Mouse (Mus musculus): ENCODE measurements at regions not wholly inside any gene's neighbourhood (a gene's known extent, or its start where the extent isn't known, plus 50 kb on each side); places are given as distances from the start of the nearest gene placed in this dataset.
"Not testable (repeated sequence)": the region's sequence is repeated elsewhere in the genome, so short reads cannot be mapped to it uniquely, and the experiment has no call there.

DNA sequence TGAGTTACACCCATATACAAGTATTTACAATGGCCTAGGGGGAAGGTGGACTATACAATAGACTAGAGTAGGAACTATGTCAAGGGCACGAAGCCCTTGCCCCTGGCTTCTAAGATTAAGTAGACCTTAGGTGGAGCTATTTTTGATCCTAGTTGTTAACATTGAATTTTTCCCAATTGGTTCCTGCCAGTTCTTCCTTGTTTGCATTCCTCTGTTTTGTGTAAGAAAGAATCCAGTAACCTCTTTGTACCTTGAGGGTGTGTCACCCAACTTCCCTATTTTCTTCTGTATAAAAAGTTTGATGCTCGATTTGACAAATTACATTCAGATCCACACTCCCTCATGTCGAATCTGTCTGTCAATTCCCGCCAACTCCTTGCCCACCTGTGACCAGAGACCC is 618.2 kb upstream of the Sorcs1 start:
- TF ChIP-seq CTCF (conservative IDR thresholded peaks at IDR 0.05; ENCODE audit: low read length); NANOG (IDR thresholded peaks at IDR 0.05; ENCODE audit: borderline replicate concordance, low read length): not testable (repeated sequence)
